Mouse (Mus musculus): ENCODE measurements around the gene Gnaq.

Gene Gnaq

DNA sequence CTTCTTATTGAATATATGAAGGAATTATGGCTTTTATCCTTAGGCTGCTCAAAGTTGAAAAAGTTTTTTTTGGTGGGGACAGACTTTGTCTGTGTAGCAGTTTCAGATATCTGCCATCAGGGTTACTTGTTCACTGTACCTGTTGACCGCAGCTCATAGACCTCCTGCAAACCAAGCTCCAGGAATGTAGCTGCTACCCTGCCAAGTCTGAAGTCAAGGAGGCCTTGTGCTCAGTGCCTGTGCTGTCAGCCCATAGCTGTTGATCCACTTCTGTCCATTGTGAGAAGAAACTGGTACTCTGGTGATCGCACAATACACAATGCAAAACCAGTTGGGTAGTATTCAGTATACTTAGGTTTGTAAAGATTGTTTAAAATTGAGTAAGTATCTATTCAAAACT is 68.7 kb downstream of the Gnaq start:
- in situ Hi-C loops (cut with MboI), result no loop called here

DNA sequence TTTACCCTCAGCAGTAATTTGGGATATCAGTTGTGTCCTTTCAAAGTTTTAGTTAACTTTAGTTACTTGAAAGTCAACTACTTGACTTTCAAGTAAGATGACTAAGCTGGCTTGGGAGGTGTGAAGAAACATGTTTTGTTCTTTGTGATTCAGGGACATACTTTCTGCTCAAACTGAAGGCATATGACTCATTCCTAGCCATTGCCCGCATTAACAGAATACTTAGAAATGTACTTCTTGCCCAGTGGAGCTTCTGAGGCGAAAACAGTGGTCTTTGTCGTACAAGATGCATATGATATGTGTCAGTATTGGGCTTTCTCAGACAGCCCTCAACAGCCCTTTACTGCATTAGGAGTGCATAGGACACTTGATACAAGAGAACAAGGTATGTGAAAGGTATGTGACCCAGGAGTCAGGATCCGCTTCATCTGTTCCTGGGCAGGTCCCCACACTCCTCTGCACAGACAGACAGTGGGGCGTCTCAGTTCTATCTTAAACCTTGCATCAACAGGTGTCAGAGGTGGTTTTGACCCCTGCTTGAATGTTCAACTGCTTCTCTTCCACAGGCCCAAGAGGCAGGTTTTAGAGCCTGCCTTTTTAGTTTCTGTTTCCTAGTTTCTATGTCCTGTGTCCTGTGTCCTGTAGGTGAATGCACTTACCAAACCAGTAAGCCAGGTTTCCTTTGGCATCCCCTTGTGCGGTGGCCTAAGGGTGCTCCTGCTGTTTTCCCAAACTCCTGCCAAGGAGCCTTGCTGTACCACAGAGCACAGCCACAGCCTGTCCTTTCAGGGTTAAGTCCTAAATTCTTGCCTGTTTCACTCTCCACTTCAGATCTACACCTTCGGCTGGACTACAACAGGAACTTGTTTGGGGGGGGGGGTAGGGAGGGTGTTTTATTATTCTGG is 72.4 kb downstream of the Gnaq start:
- in situ Hi-C loops (cut with MboI), result no loop called here

DNA sequence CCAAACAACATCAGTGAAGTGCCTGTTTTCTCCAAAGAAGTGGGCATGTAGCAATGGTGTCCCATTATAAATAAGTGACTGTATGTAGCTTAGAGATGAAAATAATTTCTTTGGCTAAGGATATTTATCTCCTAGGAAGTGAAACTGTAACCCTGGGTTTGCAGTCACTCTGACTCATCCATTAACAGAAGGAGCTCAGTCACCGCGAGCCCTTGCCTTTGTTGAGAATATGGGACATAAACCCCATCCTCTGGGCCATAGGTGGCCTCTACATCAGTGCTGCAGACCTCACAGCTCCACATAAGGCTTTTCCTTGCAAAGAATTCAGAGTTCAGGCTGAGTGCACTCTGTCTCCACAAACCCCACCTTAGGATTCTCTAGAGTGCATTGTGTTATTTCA is 77.0 kb downstream of the Gnaq start:
- in situ Hi-C loops (cut with MboI), result no loop called here

DNA sequence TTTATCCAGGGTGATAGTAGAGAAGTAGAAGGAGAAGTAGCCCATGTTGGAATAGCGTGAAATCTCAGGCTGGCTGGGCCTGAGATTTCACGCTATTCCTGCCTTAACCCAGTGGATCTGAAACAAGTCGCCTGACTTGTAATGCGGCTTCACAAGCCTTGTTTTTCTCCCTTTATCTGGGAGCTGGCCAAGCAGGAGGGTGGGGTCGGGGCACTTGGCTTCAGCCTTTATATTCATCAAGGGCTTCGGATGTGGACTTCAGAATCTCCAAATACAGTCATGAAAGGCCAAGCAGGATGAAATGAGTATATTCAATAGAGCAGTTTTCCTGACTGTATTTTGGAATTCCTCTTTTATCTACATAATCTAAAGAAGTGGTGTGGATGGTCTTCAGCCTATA is 82.3 kb downstream of the Gnaq start:
- in situ Hi-C loops (cut with MboI), result no loop called here

DNA sequence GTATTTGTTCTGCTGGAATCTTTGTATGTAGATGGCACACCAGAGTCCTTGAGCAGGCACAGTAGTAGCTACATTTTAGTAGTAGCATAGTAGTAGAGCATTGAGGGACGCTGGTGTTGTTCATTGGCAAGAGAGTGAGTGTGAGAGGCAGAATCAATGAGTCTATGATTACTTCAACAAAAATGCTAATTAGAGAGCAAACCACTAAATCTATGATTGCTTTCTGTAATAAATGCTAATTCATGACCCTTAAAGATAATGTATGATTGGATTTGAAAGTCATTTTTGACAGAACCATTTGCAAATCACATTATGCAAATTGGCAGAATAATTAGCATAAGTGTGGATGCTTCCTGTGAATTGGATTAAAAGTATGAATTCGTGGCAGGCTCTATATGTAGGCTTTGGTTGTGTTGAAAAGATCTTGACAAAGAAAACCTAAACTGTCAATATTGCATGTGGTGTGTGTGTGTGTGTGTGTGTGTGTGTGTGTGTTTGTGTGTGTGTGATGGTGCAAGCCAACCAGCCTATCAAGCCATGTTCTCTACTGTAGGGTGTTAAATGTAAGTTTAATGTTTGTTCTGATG is 82.9 kb downstream of the Gnaq start:
- in situ Hi-C loops (cut with MboI), result no loop called here

DNA sequence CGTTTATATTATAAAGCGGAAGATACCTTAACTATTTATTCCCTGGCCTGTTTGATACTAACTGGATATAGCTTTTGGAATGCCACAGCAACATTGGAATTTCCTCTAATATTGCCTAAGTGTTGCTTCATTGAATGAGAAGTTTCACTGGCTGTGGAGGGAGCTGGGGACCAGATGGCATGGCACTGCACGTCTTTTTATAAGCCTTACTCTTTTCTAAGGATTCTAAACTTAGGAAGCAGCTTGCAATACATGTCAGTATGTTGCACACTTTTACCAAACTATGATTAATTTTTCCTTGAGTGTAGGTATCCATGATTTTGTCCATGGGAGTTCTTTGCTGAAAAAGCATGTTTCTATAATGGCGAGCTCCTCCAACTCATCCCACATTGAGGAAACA is 87.3 kb downstream of the Gnaq start:
- in situ Hi-C loops (cut with MboI), result no loop called here

DNA sequence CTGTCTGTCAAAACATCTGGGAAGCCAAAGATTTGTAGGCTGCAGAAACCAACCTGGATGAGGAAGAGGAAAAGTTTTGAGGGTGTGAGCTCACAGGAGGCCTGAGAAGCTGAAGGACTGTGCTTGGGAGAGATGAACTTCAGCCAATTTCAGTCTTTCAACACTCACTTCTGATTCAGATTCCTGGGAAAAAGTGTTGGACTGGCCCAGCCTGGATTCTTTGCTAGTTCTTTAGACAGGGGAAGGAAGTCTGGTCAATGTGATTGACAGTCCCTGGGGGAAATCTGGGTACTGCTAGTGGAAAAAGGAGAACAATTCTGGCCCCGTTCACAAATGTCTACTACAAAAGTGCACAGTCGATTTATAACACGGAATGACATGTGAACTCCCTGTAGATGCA is 89.9 kb downstream of the Gnaq start:
- in situ Hi-C loops (cut with MboI), result no loop called here

DNA sequence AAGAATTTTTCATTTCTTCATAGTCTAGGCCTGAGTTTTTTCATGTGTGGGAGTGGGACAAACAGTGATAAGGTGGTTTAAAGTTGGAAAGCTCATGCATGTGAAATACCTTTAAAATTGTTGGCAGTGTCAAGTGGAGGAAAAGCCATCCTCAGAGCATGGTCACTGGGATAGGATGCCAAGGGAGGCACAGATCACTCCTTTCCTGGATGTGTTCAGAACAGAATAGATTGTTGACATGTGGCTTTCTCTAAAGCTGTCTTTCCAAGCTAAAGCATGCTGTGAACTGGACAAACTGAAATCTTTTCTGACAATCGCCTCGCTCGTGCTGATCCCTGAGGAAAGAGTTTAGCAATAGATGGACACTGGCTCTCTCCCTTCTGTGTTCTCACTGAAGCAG is 90.5 kb downstream of the Gnaq start:
- in situ Hi-C loops (cut with MboI), result no loop called here

DNA sequence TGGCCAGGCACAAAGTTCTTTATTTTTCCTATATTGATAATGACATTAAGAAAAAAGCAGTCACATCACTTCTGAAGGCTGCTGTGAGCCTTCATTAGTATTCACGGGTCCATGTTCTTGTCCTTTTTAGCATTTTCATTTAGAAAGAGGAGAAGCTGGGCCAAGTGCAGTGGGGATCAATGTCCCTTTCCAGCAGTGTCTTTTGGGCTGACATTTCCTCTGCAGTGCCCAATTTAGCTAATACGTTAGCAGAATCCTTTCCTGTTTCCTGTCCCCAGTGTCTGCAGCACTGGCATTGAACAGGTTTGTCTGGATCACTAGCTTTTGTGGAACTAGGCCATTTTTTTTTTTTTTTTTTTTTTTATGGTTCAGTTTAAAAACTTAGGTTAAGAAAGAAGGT is 92.2 kb downstream of the Gnaq start:
- in situ Hi-C loops (cut with MboI), result no loop called here

DNA sequence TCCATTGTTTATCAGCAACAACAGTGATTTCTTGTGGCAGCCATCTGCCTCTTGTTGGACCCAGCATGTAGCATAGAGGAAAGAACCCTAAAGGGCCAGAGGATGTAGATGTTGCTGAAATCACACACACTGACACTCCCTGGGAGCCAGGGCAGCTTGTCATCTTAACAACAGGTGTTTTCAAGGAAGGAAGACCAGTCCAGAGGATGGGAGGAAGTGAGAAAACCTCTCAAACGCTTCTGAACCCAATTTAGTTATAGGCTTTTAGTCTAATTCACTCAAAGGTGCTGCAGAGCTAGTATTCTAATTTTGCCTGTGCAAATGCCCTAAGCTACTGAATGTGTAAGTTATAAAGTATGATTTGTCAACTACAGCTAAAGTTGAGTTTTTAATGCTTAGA is 99.0 kb downstream of the Gnaq start:
- in situ Hi-C loops (cut with MboI), result no loop called here

DNA sequence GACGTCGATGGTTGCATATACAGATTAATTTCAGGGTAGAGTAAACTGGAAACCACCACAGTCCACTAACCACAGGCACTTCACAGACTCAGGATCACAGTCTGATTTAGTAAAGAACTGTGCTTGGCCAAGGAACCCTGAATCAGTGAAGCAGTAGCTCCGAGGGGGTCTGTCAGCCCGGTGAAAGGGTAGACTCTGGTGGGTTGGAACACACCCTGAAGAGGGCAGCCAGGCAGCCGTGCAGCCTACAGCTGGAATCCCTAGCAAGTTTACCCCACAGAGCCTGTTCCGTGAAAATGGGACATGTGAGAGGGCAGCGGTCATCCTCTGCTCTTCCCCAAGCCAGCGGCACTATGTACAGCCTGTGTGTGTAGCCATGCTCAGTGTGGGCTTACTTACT is 103.0 kb downstream of the Gnaq start:
- in situ Hi-C loops (cut with MboI), result no loop called here

DNA sequence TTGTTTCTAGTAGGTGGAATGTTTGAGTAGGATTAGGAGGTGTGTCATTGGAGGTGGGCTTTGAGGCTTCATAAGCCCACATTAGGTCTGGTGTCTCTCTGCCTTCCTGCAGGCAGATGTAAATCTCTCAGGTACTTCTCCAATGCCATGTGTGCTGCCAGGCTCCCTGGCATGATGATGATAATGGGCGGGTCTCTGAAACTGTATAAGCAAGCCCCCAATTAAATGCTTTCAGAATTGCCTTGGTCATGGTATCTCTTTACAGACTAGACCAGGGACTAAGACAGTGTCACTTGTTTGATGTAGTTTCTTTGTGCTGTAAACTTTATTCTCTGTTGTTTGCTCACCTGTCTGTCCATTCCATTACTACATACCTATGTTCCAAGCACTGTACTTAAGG is 104.4 kb downstream of the Gnaq start:
- in situ Hi-C loops (cut with MboI), result no loop called here

DNA sequence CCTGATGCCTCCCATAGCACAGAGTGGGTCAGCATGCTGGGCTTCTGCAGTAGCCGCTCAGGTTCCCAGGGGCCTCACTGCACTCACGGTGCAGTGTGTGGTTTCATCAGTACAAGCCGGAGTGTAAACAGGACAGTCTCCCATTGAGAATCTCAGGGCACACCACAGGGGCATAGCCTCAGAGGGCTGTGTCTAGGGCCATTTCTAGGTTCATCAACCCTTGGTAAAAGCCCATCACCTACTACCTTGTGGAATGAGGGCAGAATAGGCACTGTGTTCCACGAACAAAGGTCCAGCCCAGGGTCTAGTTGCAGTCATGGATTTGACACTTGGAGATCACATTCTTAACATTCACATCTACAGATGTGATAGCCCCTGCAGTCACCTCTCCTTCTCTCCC is 105.4 kb downstream of the Gnaq start:
- in situ Hi-C loops (cut with MboI), result no loop called here

DNA sequence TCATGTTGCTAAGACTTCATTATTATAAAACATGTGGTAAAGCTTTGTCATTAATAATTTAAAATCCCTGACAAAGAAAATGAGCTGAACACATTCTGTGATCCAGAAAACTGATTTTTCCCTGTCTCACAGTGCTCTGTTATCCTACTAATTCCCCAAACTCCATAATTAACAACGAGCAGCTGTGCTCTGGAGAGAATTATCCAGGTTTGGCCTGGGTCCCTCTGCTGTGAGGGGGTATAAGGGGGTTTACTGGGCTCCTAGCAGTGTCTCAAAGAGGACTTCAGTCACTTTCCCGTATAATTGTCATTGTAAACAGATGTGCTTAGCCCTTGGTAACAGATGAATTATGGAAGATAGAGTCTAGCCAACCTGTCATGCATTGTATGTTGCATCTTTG is 105.9 kb downstream of the Gnaq start:
- in situ Hi-C loops (cut with MboI), result no loop called here

DNA sequence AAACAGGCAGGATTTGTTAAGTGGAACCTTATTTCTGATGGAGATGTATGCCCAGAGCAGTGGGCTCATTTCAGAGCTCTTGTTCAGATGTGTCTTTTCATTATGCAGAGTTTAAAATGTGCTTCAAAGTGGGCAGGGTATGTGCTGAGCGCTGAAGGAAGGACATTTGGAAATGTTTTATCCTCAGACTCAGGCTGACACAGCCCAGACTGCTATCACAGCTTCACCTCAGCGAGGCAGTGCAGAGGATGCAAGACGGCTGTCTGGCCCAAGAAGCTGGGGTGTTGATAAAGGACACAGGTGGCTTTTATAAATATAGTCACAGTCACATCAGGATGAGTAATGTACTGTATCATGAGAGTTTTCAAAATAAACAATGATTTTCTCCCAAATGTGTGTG is 110.1 kb downstream of the Gnaq start:
- in situ Hi-C loops (cut with MboI), result no loop called here

DNA sequence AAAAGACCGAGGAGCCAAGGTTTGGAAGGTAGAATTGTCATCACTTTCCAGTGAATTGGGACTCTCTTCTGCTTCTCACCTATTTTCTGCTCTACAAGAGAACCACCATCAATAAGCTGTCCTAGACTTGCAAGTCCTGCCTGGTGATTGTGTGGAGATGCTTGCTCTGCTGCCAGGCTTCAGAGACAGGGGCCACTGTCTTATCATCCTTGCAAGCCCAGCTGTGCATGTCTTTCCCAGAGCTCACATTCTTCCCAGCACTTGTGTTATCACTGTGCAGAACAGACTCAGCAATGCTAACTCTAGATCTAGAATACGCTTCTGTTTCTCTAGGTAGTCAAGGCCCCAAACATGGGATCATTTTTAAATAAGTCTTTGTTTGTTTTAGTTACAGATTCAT is 116.4 kb downstream of the Gnaq start:
- in situ Hi-C loops (cut with MboI), result no loop called here

DNA sequence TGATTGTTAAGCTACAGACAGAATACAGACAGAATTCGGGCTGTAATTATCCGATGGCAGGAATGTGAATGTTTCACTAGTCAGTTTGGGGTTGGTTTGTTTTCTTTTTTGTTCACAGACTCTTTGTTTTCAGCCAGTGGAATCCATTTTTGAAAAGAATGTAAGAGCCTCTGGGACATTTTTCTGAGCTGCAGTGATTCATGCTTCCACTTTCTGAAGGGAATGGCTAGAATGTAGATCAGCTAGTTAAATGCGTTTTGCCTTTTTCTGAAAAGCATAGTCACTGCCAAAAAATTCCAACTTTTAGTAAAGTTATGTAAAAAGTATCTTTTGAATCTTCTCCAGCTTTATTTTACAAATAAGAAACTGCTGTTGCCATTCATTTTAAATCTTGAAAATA is 118.3 kb downstream of the Gnaq start:
- in situ Hi-C loops (cut with MboI), result no loop called here

DNA sequence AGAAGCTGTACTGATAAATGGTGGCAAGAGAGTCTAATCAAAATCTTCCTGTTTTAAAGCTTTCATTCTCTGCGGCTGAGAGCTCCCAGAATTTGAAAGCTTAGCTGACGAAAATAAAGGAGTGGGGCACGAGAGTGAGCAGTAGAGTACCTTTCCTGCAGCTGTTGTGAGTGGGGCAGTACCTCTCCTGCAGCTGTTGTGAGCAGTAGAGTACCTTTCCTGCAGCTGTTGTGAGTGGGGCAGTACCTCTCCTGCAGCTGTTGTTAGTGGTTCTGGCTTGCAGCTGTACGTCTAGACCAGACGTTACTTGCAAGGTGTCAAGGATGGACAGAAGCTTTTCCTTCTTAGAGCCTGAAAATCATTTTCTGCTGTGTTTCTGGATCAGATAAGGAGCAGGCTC is 119.2 kb downstream of the Gnaq start:
- in situ Hi-C loops (cut with MboI), result no loop called here

DNA sequence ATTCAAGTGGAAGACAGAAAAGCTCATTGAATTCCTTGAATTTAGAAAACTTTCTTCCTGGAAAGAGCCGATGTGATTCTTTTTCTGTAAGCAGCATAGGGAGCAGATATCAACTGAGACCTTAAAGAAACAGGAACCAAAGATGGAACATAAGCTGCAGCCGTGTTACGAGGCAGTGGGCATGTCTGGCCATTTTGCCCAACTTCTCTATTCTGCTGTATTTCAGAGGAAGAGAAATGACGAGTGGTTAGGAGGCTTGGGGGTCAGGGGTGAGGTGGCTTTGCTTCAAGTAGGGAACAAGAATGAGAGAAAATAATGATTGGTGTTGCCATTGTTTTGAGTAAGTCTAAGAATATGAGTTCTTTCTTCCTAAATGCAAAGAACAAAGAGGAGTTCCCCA is 120.1 kb downstream of the Gnaq start:
- in situ Hi-C loops (cut with MboI), result no loop called here

DNA sequence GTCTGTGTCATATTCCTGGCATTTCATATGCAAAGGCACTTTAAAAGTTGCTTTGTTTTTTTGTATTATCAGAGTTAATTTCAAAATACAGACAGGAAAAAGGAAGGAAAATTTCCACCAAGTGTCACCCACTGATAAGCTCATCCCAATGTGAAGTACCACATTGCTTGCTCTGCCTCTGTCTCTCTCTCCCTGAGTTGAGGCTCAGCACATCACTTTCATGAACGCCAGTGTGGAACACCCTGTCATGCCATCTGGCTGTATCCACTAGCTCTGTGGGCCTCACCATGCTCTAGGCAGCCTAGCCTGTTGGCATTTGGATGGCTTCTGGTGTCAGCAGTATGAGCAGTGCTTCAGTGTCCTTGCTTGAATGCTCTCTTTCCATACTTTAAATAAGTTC is 122.2 kb downstream of the Gnaq start:
- in situ Hi-C loops (cut with MboI), result no loop called here

DNA sequence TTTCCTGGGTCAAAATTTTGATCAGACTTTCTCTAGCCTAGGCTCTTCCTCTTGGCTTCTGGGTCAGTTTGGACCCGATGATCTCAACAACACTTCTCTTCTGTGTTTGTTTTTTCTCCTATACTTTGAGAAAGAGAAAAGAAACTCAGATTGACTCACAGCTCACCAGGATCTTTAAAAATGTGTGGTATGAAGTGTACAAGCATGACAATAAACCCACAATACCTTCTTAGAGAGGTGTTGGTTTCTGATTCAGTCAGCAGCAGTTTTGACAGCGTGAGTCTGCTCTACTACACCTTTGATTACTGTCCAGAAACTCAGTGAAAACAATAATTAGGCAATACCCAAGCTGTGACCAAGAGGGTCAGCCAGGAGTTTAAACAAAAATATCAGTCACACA is 122.7 kb downstream of the Gnaq start:
- in situ Hi-C loops (cut with MboI), result no loop called here

DNA sequence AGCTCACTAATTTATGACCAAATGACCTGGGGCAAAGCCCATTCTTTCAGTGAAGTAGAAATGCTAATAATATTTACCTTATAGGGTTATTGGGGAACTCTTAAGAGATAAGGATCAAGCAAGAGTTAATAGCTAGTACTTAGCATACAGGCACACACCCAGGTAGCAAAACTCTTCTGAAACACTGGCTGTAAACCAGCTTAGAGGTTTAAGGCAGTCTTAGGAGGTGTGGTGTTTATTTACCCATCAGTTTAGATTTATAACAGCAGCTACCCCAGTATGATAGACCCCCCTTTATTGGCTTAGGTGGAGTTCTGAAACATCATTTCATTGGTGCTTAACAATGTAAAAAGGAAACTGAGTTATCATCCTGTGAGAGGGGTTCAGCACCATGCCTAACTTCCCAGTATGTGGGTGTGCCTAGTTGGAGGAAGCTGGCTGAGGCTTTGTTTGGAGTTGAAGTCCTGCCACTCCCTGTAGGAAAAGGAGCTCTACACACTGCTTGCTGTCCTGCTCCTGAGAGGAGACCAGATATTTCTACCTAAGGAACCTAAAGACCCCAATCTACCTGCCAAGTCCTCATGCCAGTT is 126.2 kb downstream of the Gnaq start:
- in situ Hi-C loops (cut with MboI), result no loop called here

DNA sequence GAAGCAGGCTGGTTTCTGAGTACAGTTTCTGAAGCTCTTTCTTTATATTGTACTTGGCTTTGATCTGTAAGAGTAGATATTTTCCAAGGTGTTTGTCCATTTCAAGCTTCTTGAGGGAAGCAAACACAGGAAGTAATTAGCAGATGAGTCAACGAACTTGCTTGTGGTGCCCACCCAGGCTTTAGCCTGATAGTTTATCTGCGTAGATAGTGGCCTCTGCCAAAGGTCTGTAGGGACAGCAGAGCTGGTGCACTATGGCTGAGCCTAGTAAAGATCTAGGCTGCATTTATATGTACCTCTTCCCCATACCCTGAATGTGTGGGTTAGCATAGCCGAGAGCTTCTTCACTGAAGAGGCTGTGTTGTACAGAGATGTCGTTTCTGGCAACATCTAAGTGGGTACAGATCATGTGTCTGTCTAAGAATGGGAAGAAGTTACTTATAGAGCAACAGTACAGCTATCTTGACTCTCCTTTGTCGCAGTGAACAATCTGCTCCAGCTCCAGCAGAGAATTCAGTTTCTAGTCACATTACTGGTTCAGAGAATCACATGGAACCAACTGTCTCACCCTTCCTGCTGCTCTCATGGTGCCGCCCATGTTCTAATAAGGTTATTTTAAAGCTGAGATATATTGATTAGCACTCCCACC is 127.3 kb downstream of the Gnaq start:
- in situ Hi-C loops (cut with MboI), result no loop called here
